11 mouse cellular contexts compared by ENCODE assay signal in the genomic region with DNA sequence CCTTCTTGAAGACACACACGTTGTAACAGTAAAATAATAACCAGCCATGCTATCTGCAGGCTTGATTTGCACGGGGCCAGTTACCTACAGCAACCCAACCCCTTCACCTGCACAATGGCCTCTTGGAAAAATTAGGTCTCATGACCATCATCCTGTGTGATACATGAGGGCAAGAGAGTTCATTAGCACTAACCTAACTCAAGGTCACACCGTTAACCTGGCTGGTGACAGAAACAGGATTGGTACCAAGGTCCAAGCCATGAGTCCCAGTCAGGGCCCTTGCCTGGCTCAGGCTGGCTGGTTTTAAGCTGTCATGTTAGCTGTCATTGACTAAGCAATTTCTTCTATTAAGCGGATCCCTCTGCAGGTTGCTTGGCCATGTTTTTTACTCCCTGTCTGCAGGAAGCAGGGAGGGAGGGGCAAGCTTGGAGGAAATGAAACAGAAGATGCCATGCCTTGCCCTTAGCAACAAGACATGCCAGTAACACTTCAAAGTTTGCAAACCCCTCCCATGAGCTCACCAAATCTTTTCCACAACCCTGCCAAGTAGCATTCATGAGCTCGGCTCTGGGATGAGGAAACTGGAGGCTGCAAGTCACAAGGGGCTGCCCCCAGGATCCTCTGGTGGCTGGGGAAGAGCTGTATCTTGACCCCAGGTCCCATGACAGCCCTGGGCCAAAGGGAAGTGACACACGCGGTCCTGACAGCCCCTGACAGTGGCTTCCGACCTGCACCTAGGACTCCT. TPM values are rescaled to one million over a fixed set of nuclear protein-coding genes. Genes with fewer than 3 reads are reported as not detected.
A peak's percentile ranks its signal among the peaks of the same experiment; 100 is the strongest.
DNase-seq lines count a peak whose midpoint lies in the region; ATAC-seq lines count a peak whose summit lies in the region.
"Had no signal": no experiment of that assay in that cellular context is flagged by ENCODE, and none has a peak within 500 bp of the region (broad histone marks: within the 10 kb centered on the region; RNA-seq: fewer than 3 reads in every experiment).

No protein-coding gene starts in this region.

- no peak overlapping the region for H3K9ac ChIP-seq in kidney, embryonic 16.5 days (replicated peaks; ENCODE audit: low read length)
- H3K9ac ChIP-seq in kidney, embryonic 14.5 days (ENCODE audit: low read depth, low read length): no peak overlapping the region
- no peak overlapping the region for H3K9ac ChIP-seq in midbrain, embryonic 11.5 days (ENCODE audit: low read length)
- H3K9ac ChIP-seq: stomach, embryonic 15.5 days had no signal

- H3K9me3 ChIP-seq in kidney, embryonic 16.5 days (ENCODE audit: low read length): no peaks in the 10 kb centered on the region
- no peaks in the 10 kb centered on the region for H3K9me3 ChIP-seq in kidney, embryonic 14.5 days (ENCODE audit: control insufficient read depth, low read length)
- no peaks in the 10 kb centered on the region for H3K9me3 ChIP-seq in midbrain, embryonic 11.5 days (ENCODE audit: control insufficient read depth, low read length)
- H3K9me3 ChIP-seq: stomach, embryonic 15.5 days had no signal

- no peak overlapping the region for H3K4me2 ChIP-seq in kidney, embryonic 16.5 days (replicated peaks; ENCODE audit: low read depth, low read length)
- no peak overlapping the region for H3K4me2 ChIP-seq in kidney, embryonic 14.5 days (replicated peaks; ENCODE audit: low read depth, low read length)
- no peak overlapping the region for H3K4me2 ChIP-seq in midbrain, embryonic 11.5 days
- H3K4me2 ChIP-seq: stomach, embryonic 15.5 days had no signal

- no peak for ATAC-seq in kidney, embryonic 16.5 days (ENCODE audit: low FRiP score, low TSS enrichment)
- ATAC-seq in kidney, embryonic 14.5 days (ENCODE audit: low FRiP score, low TSS enrichment): no peak
- ATAC-seq in activated CD4-positive, CD25-positive, alpha-beta regulatory T cell, adult 4 months: peak; percentile 48
- ATAC-seq in hematopoietic stem cell, adult 5-6 weeks (replicated peaks in 1 of 2; ENCODE audit: insufficient read depth in 1 of 2, low FRiP score in 2 of 2, low TSS enrichment in 1 of 2, low read depth in 1 of 2, poor library complexity in 2 of 2, severe bottlenecking in 2 of 2): peak; percentile 35 to 71; a peak in 3 of 4 replicates
- ATAC-seq in megakaryocyte progenitor cell, adult 5-6 weeks (replicated peaks; ENCODE audit: poor library complexity): peak; percentile 65
- no peak for ATAC-seq in midbrain, embryonic 11.5 days (ENCODE audit: low FRiP score)

- 0 out of 2 replicates have a peak overlapping the region, but pooled peaks have one; percentile 9 for H3K27ac ChIP-seq in kidney, embryonic 16.5 days (ENCODE audit: low read length)
- H3K27ac ChIP-seq in kidney, embryonic 14.5 days (ENCODE audit: low read depth, low read length): no peak overlapping the region
- H3K27ac ChIP-seq in midbrain, embryonic 11.5 days (ENCODE audit: low read depth, low read length): no peak overlapping the region
- H3K27ac ChIP-seq: left cerebral cortex, adult 2 months; stomach, embryonic 15.5 days had no signal

- H3K27me3 ChIP-seq in kidney, embryonic 16.5 days (ENCODE audit: insufficient read depth, low read length): no peaks in the 10 kb centered on the region
- no peaks in the 10 kb centered on the region for H3K27me3 ChIP-seq in kidney, embryonic 14.5 days (ENCODE audit: control insufficient read depth, insufficient read depth, low read length)
- H3K27me3 ChIP-seq in midbrain, embryonic 11.5 days (ENCODE audit: control insufficient read depth, insufficient read depth, low read length): no peaks in the 10 kb centered on the region
- H3K27me3 ChIP-seq: stomach, embryonic 15.5 days had no signal

- H3K36me3 ChIP-seq in kidney, embryonic 16.5 days (ENCODE audit: insufficient read depth, low read length): no peaks in the 10 kb centered on the region
- H3K36me3 ChIP-seq in kidney, embryonic 14.5 days (ENCODE audit: control insufficient read depth, insufficient read depth, low read length): no peaks in the 10 kb centered on the region
- no peaks in the 10 kb centered on the region for H3K36me3 ChIP-seq in midbrain, embryonic 11.5 days (ENCODE audit: control insufficient read depth, insufficient read depth, low read length)
- H3K36me3 ChIP-seq: stomach, embryonic 15.5 days had no signal

- no peak for DNase-seq in midbrain, embryonic 11.5 days (ENCODE audit: low spot score, missing footprints)
- DNase-seq in layer of hippocampus, postnatal 10 days (ENCODE audit: low spot score in 2 of 2): no peak
- no peak for DNase-seq in retina, postnatal 1 day
- DNase-seq: cerebellum, adult 9-11 months had no signal

- WGBS in kidney, embryonic 16.5 days: 62% methylated on average over 8 of the region's 8 CpGs
- WGBS in kidney, embryonic 14.5 days: 68% methylated on average over 8 of the region's 8 CpGs
- WGBS in midbrain, embryonic 11.5 days: 63% methylated on average over 8 of the region's 8 CpGs

- no peak overlapping the region for H3K4me3 ChIP-seq in kidney, embryonic 16.5 days (ENCODE audit: low read length)
- H3K4me3 ChIP-seq in kidney, embryonic 14.5 days (ENCODE audit: low read length): no peak overlapping the region
- no peak overlapping the region for H3K4me3 ChIP-seq in midbrain, embryonic 11.5 days (ENCODE audit: low read depth, low read length)
- H3K4me3 ChIP-seq: left cerebral cortex, adult 2 months; stomach, embryonic 15.5 days had no signal

- peaks cover 18% of the 10 kb centered on the region for H3K4me1 ChIP-seq in kidney, embryonic 16.5 days (ENCODE audit: insufficient read depth, low read length)
- peaks cover 10% of the 10 kb centered on the region for H3K4me1 ChIP-seq in kidney, embryonic 14.5 days (ENCODE audit: control insufficient read depth, insufficient read depth, low read length)
- H3K4me1 ChIP-seq in midbrain, embryonic 11.5 days (ENCODE audit: control insufficient read depth, insufficient read depth, low read length): peaks cover 4% of the 10 kb centered on the region; the same call in 1 of the 2 replicates

RNA-seq across cellular contexts. Expression of a gene that starts 58.8 kb away (rescaled TPM):
- polyA plus RNA-seq in kidney, embryonic 16.5 days (2015; fragmentation: Nextera tagmentation; extraction: Ambion mirVana): 12.5 and 14.5 TPM in 2 replicates
- polyA plus RNA-seq in kidney, embryonic 14.5 days (2014; fragmentation: Nextera tagmentation; extraction: Ambion mirVana): 12.6 and 15.6 TPM in 2 replicates
- 100 to 1,000 TPM; 291 to 376 TPM for polyA plus RNA-seq in activated CD4-positive, CD25-positive, alpha-beta regulatory T cell, adult 4 months (2017; shearing (Covaris generic))
- total RNA-seq in hematopoietic stem cell, adult 5-6 weeks (2017): 426 and 588 TPM in 2 replicates
- total RNA-seq in megakaryocyte progenitor cell, adult 5-6 weeks (2015): 41.2 and 52.7 TPM in 2 replicates
- 91.2 and 94.5 TPM in 2 replicates for total RNA-seq in megakaryocyte progenitor cell, adult 5-6 weeks (2017)
- polyA plus RNA-seq in midbrain, embryonic 11.5 days (2014; fragmentation: Nextera tagmentation; extraction: Ambion mirVana): 16.0 and 19.7 TPM in 2 replicates
- 1 to 10 TPM; 3.5 to 4.0 TPM for total RNA-seq in layer of hippocampus, postnatal 10 days (2021)

Comparison
In these comparisons a context has a peak if more than half of its experiments do, and no peak if none do; other contexts are left out.
1. ATAC-seq: peak in activated CD4-positive, CD25-positive, alpha-beta regulatory T cell, adult 4 months (single experiment), hematopoietic stem cell, adult 5-6 weeks (2 of 2) and megakaryocyte progenitor cell, adult 5-6 weeks (single experiment); none in kidney, embryonic 16.5 days (single experiment), kidney, embryonic 14.5 days (single experiment) and midbrain, embryonic 11.5 days (single experiment).
2. RNA of a gene that starts 58.8 kb away (polyA plus RNA-seq): 291 to 376 TPM in activated CD4-positive, CD25-positive, alpha-beta regulatory T cell, adult 4 months; 16.0 to 19.7 TPM in midbrain, embryonic 11.5 days, 12.6 to 15.6 TPM in kidney, embryonic 14.5 days and 12.5 to 14.5 TPM in kidney, embryonic 16.5 days; every median in the first group is over 10 times any median in the second.